Comparison of ENCODE assay signal across 33 mouse cellular contexts in genomic region chr1:179906115-179906514, GRCm38 (mm10). TPM values are rescaled to one million over a fixed set of nuclear protein-coding genes. Genes with fewer than 3 reads are reported as not detected.
DNase-seq lines count a peak whose midpoint lies in the region; ATAC-seq lines count a peak whose summit lies in the region.
"Had no signal": no experiment of that assay in that cellular context is flagged by ENCODE, and none has a peak within 500 bp of the region (broad histone marks: within the 10 kb centered on the region; RNA-seq: fewer than 3 reads in every experiment).

No protein-coding gene starts in this region.

- H3K27ac ChIP-seq in forebrain, embryonic 11.5 days (ENCODE audit: low read depth, low read length), result no peak overlapping the region
- no peak overlapping the region for H3K27ac ChIP-seq in forebrain, embryonic 12.5 days
- H3K27ac ChIP-seq in hindbrain, embryonic 10.5 days, result no peak overlapping the region
- H3K27ac ChIP-seq: forebrain, embryonic 15.5 days; hindbrain, embryonic 12.5 days; hindbrain, postnatal 0 days; kidney, embryonic 15.5 days; limb, embryonic 10.5 days; limb, embryonic 15.5 days; liver, embryonic 13.5 days; neural tube, embryonic 12.5 days; stomach, postnatal 0 days had no signal

- no peak for ATAC-seq in forebrain, embryonic 11.5 days (replicated peaks; ENCODE audit: low FRiP score)
- ATAC-seq in forebrain, embryonic 12.5 days (ENCODE audit: low FRiP score), result no peak
- ATAC-seq: activated CD4-positive, CD25-positive, alpha-beta regulatory T cell, adult 4 months; forebrain, embryonic 15.5 days; hindbrain, postnatal 0 days; midbrain, embryonic 16.5 days had no signal

- peak; percentile 46 for DNase-seq in forebrain, embryonic 11.5 days (ENCODE audit: low spot score)
- DNase-seq in lung, postnatal 10 days, result peak; percentile 0
- DNase-seq in lung, adult 18-20 months, result no peak
- peak; percentile 25 for DNase-seq in MEL-GATA-1-ER (ENCODE audit: extremely low read depth, low read depth)
- DNase-seq in right cerebral cortex, postnatal 14 days, result no peak
- no peak for DNase-seq in hindbrain, embryonic 10.5 days (ENCODE audit: low spot score)
- DNase-seq: adrenal gland, adult 8-10 months; cerebellum, adult 2 months; cerebellum, postnatal 25 days; gastrocnemius, postnatal 36 days; kidney, adult 11 months; kidney, postnatal 25 days; layer of hippocampus, postnatal 36 days; liver, embryonic 13.5 days; lung, adult 2 months; lung, postnatal 14 days; right cerebral cortex, adult 18-20 months; right cerebral cortex, postnatal 4 days; thymus, adult 18-20 months; thymus, postnatal 4 days had no signal

- no peak overlapping the region for H3K4me2 ChIP-seq in forebrain, embryonic 11.5 days (ENCODE audit: low read depth, low read length, severe bottlenecking)
- H3K4me2 ChIP-seq in forebrain, embryonic 12.5 days, result no peak overlapping the region
- H3K4me2 ChIP-seq: forebrain, embryonic 15.5 days; hindbrain, embryonic 12.5 days; kidney, embryonic 15.5 days; limb, embryonic 15.5 days; liver, embryonic 13.5 days; midbrain, embryonic 11.5 days; neural tube, embryonic 12.5 days had no signal

- no peaks in the 10 kb centered on the region for H3K4me1 ChIP-seq in forebrain, embryonic 11.5 days (replicated peaks; ENCODE audit: control insufficient read depth, insufficient read depth, low read length)
- H3K4me1 ChIP-seq in forebrain, embryonic 12.5 days, result no peaks in the 10 kb centered on the region
- H3K4me1 ChIP-seq in hindbrain, embryonic 10.5 days (replicated peaks), result no peaks in the 10 kb centered on the region
- H3K4me1 ChIP-seq: forebrain, embryonic 15.5 days; hindbrain, embryonic 12.5 days; kidney, embryonic 15.5 days; limb, embryonic 10.5 days; limb, embryonic 15.5 days; liver, embryonic 13.5 days; neural tube, embryonic 12.5 days had no signal

- H3K27me3 ChIP-seq in forebrain, embryonic 11.5 days (ENCODE audit: control insufficient read depth, insufficient read depth, low read length), result no peaks in the 10 kb centered on the region
- H3K27me3 ChIP-seq in forebrain, embryonic 12.5 days, result no peaks in the 10 kb centered on the region
- H3K27me3 ChIP-seq in hindbrain, embryonic 10.5 days (ENCODE audit: insufficient read depth, poor library complexity, severe bottlenecking), result no peaks in the 10 kb centered on the region
- H3K27me3 ChIP-seq: forebrain, embryonic 15.5 days; hindbrain, embryonic 12.5 days; kidney, embryonic 15.5 days; limb, embryonic 15.5 days; liver, embryonic 13.5 days; neural tube, embryonic 12.5 days had no signal

- 94% methylated on average over 5 of the region's 5 CpGs for WGBS in forebrain, embryonic 11.5 days
- 95% methylated on average over 5 of the region's 5 CpGs for WGBS in forebrain, embryonic 12.5 days
- WGBS in hindbrain, embryonic 10.5 days, result 90% methylated on average over 5 of the region's 5 CpGs

- H3K4me3 ChIP-seq in forebrain, embryonic 11.5 days (ENCODE audit: low read depth, low read length), result no peak overlapping the region
- H3K4me3 ChIP-seq in forebrain, embryonic 12.5 days (replicated peaks), result no peak overlapping the region
- H3K4me3 ChIP-seq in hindbrain, embryonic 10.5 days, result no peak overlapping the region
- H3K4me3 ChIP-seq: forebrain, embryonic 15.5 days; hindbrain, embryonic 12.5 days; kidney, embryonic 15.5 days; limb, embryonic 10.5 days; limb, embryonic 15.5 days; liver, embryonic 13.5 days; myocyte; neural tube, embryonic 12.5 days had no signal

- H3K36me3 ChIP-seq in forebrain, embryonic 11.5 days (ENCODE audit: control insufficient read depth, insufficient read depth, low read length), result no peaks in the 10 kb centered on the region
- no peaks in the 10 kb centered on the region for H3K36me3 ChIP-seq in forebrain, embryonic 12.5 days (replicated peaks)
- no peaks in the 10 kb centered on the region for H3K36me3 ChIP-seq in hindbrain, embryonic 10.5 days
- H3K36me3 ChIP-seq: forebrain, embryonic 15.5 days; hindbrain, embryonic 12.5 days; kidney, embryonic 15.5 days; limb, embryonic 10.5 days; limb, embryonic 15.5 days; liver, embryonic 13.5 days; neural tube, embryonic 12.5 days had no signal

- no peaks in the 10 kb centered on the region for H3K9me3 ChIP-seq in forebrain, embryonic 11.5 days (ENCODE audit: control insufficient read depth, low read length)
- no peaks in the 10 kb centered on the region for H3K9me3 ChIP-seq in forebrain, embryonic 12.5 days
- 0 out of 2 replicates have a peak, but pooled peaks cover under 1% of the 10 kb centered on the region for H3K9me3 ChIP-seq in hindbrain, embryonic 10.5 days
- H3K9me3 ChIP-seq: forebrain, embryonic 15.5 days; hindbrain, embryonic 12.5 days; kidney, embryonic 15.5 days; limb, embryonic 10.5 days; limb, embryonic 15.5 days; neural tube, embryonic 12.5 days had no signal

- no peak overlapping the region for H3K9ac ChIP-seq in forebrain, embryonic 11.5 days (ENCODE audit: low read length)
- no peak overlapping the region for H3K9ac ChIP-seq in forebrain, embryonic 12.5 days
- H3K9ac ChIP-seq: forebrain, embryonic 15.5 days; hindbrain, embryonic 12.5 days; kidney, embryonic 15.5 days; limb, embryonic 15.5 days; liver, embryonic 13.5 days; neural tube, embryonic 12.5 days had no signal

RNA-seq across cellular contexts. Expression of gene Cdc42bpa, which starts 54.2 kb away (rescaled TPM):
- 16.4 and 17.1 TPM in 2 replicates for polyA plus RNA-seq in forebrain, embryonic 11.5 days (2014; fragmentation: Nextera tagmentation; extraction: Ambion mirVana)
- 18.5 and 24.0 TPM in 2 replicates for polyA plus RNA-seq in forebrain, embryonic 12.5 days (2016; fragmentation: Nextera tagmentation; extraction: Ambion mirVana)
- 11.0 and 13.2 TPM in 2 replicates for polyA plus RNA-seq in hindbrain, embryonic 10.5 days (2016; fragmentation: Nextera tagmentation; extraction: Ambion mirVana)

Comparison
In these comparisons a context has a peak if more than half of its experiments do, and no peak if none do; other contexts are left out.
1. DNase-seq: peak in forebrain, embryonic 11.5 days (single experiment), lung, postnatal 10 days (single experiment) and MEL-GATA-1-ER (single experiment); none in lung, adult 18-20 months (0 of 2), right cerebral cortex, postnatal 14 days (single experiment) and hindbrain, embryonic 10.5 days (single experiment).